Mouse (Mus musculus) stomach, postnatal 0 days (tissue): ENCODE data around the gene Kifc3. TPM values are rescaled to one million over a fixed set of nuclear protein-coding genes. Genes with fewer than 3 reads are reported as not detected.

Experiments
- ATAC-seq: fragments of 200-750 bp; cut with Nextera tagmentation; 2 replicates; pipeline ENCODE4 v1.8.0; 2017; ENCODE audit not compliant: low FRiP score, low TSS enrichment
- DNase-seq: peaks from one replicate; pipeline ENCODE4 v3.0.0-alpha.2; 2016; ENCODE audit warnings: low spot score
- H3K27ac ChIP-seq: fragments of 300-500 bp; sonication (generic); replicated peaks from 2 replicates; pipeline ENCODE4 v1.5.1; 2014; ENCODE audit warnings: mild to moderate bottlenecking, control low read depth
- H3K27me3 ChIP-seq: fragments of 300-500 bp; sonication (generic); 2 replicates; pipeline ENCODE4 v1.6.1; 2014; ENCODE audit warnings: low read length; ENCODE audit not compliant: control insufficient read depth, insufficient read depth
- H3K36me3 ChIP-seq: fragments of 300-500 bp; sonication (generic); 2 replicates; pipeline ENCODE4 v1.6.1; 2014; ENCODE audit warnings: low read length, mixed read lengths; ENCODE audit not compliant: control insufficient read depth, insufficient read depth
- H3K4me1 ChIP-seq: fragments of 300-500 bp; sonication (generic); replicated peaks from 2 replicates; pipeline ENCODE4 v1.6.1; 2014; ENCODE audit warnings: antibody characterized with exemption; ENCODE audit not compliant: control insufficient read depth, insufficient read depth
- H3K4me2 ChIP-seq: fragments of 300-500 bp; sonication (generic); replicated peaks from 2 replicates; pipeline ENCODE4 v1.6.1; 2014; ENCODE audit warnings: low read depth, mild to moderate bottlenecking, control low read depth, moderate library complexity
- H3K4me3 ChIP-seq: fragments of 300-500 bp; sonication (generic); 2 replicates; pipeline ENCODE4 v1.5.1; 2014; ENCODE audit warnings: low read depth, low read length, control low read depth
- H3K9ac ChIP-seq: fragments of 300-500 bp; sonication (generic); 2 replicates; pipeline ENCODE4 v1.6.1; 2014; ENCODE audit warnings: mild to moderate bottlenecking, low read length, control low read depth, mixed read lengths
- H3K9me3 ChIP-seq: fragments of 300-500 bp; sonication (generic); 2 replicates; pipeline ENCODE4 v1.6.1; 2016; ENCODE audit warnings: low read length; ENCODE audit not compliant: control insufficient read depth
- CTCF ChIP-seq: IDR thresholded peaks from 2 replicates; pipeline ENCODE4 v1.5.1; 2016; ENCODE audit warnings: antibody characterized with exemption, low read depth, mild to moderate bottlenecking, moderate library complexity
- EP300 ChIP-seq: optimal IDR thresholded peaks from 2 replicates; pipeline ENCODE3; 2016; ENCODE audit warnings: antibody characterized with exemption
- WGBS: fragments of 180-500 bp; shearing (Covaris S2); extraction: QIAGEN DNeasy Blood & Tissue Kit; methylation state at CpG from one replicate; pipeline ENCODE4 v1.1.7; 2014; 5-methylcytosine and 5-hydroxymethylcytosine counted together
- polyA plus RNA-seq: library from polyadenylated mRNA; unstranded; fragments of >200 nt; fragmentation: Nextera tagmentation; extraction: Ambion mirVana; gene quantifications from 2 replicates; pipeline ENCODE4 v1.2.1, GENCODE M21; 2015

Kifc3 gene
- polyA plus RNA-seq, 1 experiment from 2014 or later: 14.2 TPM

GRCm38 (mm10) chr8:95200001-95200405, 2.6 kb downstream of the Kifc3 start:
- H3K27ac ChIP-seq: no peak overlapping the region
- H3K4me2 ChIP-seq: no peak overlapping the region
- H3K4me1 ChIP-seq: no peaks in the 10 kb centered on the region
- no peaks in the 10 kb centered on the region for H3K9me3 ChIP-seq
- H3K27me3 ChIP-seq: no peaks in the 10 kb centered on the region
- DNase-seq: peak; percentile 52
- no peak overlapping the region for H3K4me3 ChIP-seq
- H3K9ac ChIP-seq: no peak overlapping the region
- H3K36me3 ChIP-seq: no peaks in the 10 kb centered on the region
- TF ChIP-seq CTCF (peak; percentile 19), EP300 (no peak)
- ATAC-seq: 0 out of 2 replicates have a peak, but pooled peaks have one; percentile 22
- 43% methylated on average over 9 of the region's 9 CpGs for WGBS

DNA sequence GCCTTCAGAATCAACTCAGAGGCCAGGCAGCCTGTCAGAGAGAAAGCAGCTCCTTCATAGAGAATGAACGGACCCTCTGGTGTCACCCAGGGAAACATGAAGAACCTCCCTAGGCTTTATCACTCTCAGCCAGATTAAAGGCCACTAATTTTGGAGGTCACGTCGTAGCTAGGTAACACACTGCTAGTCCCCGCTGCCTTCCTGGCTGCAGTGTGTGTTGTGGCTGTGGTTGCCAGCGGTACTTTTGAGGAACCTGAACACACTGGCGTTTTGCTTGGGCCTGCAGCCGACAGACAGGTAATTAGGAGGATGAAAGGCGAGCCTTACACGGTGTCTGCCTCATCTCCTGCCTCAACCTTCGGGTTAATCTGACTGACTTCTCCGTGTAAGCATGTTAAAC, 6.9 kb downstream of the Kifc3 start:
- ATAC-seq (no peak), DNase-seq (no peak)
- H3K9me3 ChIP-seq: no peaks in the 10 kb centered on the region
- H3K4me2 ChIP-seq: no peak overlapping the region
- no peaks in the 10 kb centered on the region for H3K4me1 ChIP-seq
- 67% methylated on average over 11 of the region's 11 CpGs for WGBS
- no peaks in the 10 kb centered on the region for H3K27me3 ChIP-seq
- no peak overlapping the region for H3K4me3 ChIP-seq
- H3K36me3 ChIP-seq: no peaks in the 10 kb centered on the region
- no peak overlapping the region for H3K27ac ChIP-seq
- no peak for TF ChIP-seq CTCF
- no peak for TF ChIP-seq EP300
- H3K9ac ChIP-seq: no peak overlapping the region

- 83% methylated on average over 9 of the region's 9 CpGs for WGBS
- Histone ChIP-seq H3K27ac (no peak overlapping the region), H3K4me3 (no peak overlapping the region), H3K27me3 (no peaks in the 10 kb centered on the region), H3K36me3 (no peaks in the 10 kb centered on the region), H3K9ac (no peak overlapping the region), H3K4me2 (no peak overlapping the region), H3K9me3 (no peaks in the 10 kb centered on the region), H3K4me1 (no peaks in the 10 kb centered on the region)
- TF ChIP-seq CTCF: peak; percentile 11; the same call in 1 of the 2 replicates
- no peak for TF ChIP-seq EP300
- no peak for ATAC-seq
- no peak for DNase-seq
Observed at GRCm38 (mm10) chr8:95191497-95192175, 11.0 kb downstream of the Kifc3 start.

GRCm38 (mm10) chr8:95187579-95187978, 15.0 kb downstream of the Kifc3 start:
- Histone ChIP-seq H3K4me3 (no peak overlapping the region), H3K36me3 (no peaks in the 10 kb centered on the region), H3K9me3 (no peaks in the 10 kb centered on the region), H3K9ac (no peak overlapping the region), H3K4me2 (no peak overlapping the region), H3K27me3 (no peaks in the 10 kb centered on the region), H3K27ac (no peak overlapping the region), H3K4me1 (no peaks in the 10 kb centered on the region)
- ATAC-seq: no peak
- DNase-seq: no peak
- TF ChIP-seq CTCF (no peak), EP300 (no peak)
- 50% methylated on average over 5 of the region's 5 CpGs for WGBS

- no peak for DNase-seq
- no peaks in the 10 kb centered on the region for H3K4me1 ChIP-seq
- no peak overlapping the region for H3K9ac ChIP-seq
- H3K4me2 ChIP-seq: no peak overlapping the region
- H3K27me3 ChIP-seq: no peaks in the 10 kb centered on the region
- no peaks in the 10 kb centered on the region for H3K36me3 ChIP-seq
- TF ChIP-seq CTCF (no peak), EP300 (no peak)
- no peak overlapping the region for H3K4me3 ChIP-seq
- 82% methylated on average over 7 of the region's 7 CpGs for WGBS
- H3K9me3 ChIP-seq: no peaks in the 10 kb centered on the region
- H3K27ac ChIP-seq: no peak overlapping the region
- no peak for ATAC-seq
Observed at GRCm38 (mm10) chr8:95185891-95186513, 16.6 kb downstream of the Kifc3 start.

DNA sequence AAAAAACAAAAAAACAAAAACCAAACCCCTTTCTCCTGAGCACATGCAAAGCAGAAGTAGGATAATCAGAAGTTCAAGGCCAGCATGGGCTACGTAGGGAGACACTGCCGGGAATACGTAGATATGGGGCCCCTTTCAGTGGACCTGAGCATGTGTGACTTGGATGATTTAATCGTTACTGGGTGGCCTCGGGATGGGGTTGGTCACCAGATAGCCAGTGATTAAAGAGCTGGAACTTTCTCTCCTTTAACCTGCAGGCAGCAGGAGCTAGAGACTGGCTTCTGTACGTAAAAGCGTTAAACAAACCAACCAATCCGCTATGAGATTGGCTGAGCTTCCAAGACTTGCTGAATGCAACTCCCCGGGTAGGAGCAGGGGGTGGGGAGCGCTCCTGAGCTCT, 17.5 kb downstream of the Kifc3 start:
- WGBS: 42% methylated on average over 10 of the region's 10 CpGs
- no peak overlapping the region for H3K4me2 ChIP-seq

More for the DNA sequence above, 17.5 kb downstream of the Kifc3 start:
- DNase-seq (no peak), ATAC-seq (no peak)
- no peak overlapping the region for H3K4me3 ChIP-seq
- H3K27ac ChIP-seq: no peak overlapping the region
- no peak overlapping the region for H3K9ac ChIP-seq
- H3K9me3 ChIP-seq: no peaks in the 10 kb centered on the region
- TF ChIP-seq EP300 (no peak), CTCF (no peak)
- H3K36me3 ChIP-seq: no peaks in the 10 kb centered on the region
- no peaks in the 10 kb centered on the region for H3K27me3 ChIP-seq
- no peaks in the 10 kb centered on the region for H3K4me1 ChIP-seq
